Mouse (Mus musculus): ENCODE results near the gene Chd5.

Gene Chd5

DNA sequence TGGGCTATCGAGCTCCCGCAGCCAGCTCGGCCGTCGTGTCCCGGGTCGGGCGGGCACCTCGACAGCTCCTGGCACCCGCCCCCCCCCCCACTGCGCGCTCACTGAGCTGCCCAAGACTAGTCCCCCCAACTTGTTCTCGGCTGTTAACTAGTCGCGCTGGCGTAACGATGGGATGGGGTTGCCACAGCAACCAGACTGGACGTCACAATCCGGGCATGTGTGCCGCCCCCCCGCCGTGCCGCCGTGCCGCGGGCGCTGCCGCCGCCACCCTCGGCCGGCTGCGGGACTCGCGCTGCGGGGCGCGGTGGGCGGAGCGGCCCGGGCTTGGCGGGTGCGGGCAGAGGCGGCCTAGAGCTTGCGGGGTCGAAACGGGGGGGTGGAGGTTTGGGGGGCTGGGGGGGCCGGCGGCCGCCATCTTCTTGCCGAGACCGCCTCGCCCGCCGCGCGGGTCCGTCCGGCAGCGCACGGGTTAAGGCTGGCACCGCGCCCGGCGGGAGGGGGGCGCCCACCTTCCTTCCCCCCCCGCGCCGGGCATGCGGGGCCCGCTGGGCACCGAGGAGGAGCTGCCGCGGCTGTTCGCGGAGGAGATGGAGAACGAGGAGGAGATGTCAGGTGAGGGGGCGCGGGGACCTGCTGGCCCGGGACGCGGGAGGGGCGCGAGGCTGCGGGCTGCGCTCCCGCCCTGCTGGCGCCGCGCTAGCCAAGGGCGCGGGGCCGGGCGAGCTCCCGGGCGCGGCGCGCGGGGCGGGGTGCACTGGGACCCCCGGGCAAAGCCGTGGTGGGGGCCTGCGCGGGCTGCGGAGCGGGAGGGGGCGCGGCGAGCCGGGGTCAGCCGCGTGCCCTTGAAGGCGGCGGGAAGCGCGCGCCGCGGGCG, at the start of gene Chd5:
TSS of gene Chd5 (plus strand) at position 233 of the 874 bp plus-strand sequence.
- DNase-seq (ENCODE audit: extremely low read depth, low read depth) = no peak

DNA sequence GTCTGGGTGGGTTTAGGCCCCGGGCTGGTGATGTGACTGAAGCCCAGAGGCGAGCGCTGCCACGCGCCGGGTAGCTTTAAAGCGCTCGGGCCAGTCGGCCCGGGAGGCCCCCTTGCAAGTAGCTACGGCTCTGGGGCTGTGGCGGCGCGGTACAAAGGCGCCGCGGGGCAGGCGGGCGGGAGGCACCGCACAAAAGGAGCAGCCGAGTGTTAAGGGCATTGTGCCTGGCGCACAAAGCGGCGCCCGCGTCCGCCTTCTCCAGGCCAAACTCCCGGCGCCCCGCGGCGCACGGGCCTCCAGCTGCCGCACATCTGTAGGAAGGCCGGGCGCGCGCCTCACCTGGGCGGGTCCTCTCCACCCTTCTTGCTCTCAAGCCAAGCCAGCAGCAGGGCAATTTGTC, 48.1 kb upstream of the Chd5 start:
- no peak for DNase-seq (ENCODE audit: extremely low read depth, low read depth)

DNA sequence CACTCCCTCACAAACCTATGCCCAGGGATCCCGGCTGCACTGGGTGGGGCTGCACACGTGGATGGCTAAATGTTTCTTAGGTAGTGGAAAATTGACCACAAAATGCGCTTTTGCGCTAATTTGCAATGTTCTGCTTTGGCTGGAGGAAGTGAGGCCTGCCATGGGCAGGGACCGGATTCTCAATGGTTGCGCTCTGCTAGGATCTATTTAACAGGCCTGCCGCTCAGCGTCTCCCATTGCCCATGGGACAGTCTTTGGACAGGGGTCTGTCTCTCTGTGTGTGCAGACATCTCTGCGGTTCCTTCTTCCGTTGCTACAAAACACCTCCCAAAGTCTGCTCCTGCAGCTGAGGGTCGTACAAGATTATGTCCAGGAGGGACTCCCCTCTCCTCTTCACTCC, 47.5 kb upstream of the Chd5 start:
- DNase-seq (ENCODE audit: extremely low read depth, low read depth) = no peak

DNA sequence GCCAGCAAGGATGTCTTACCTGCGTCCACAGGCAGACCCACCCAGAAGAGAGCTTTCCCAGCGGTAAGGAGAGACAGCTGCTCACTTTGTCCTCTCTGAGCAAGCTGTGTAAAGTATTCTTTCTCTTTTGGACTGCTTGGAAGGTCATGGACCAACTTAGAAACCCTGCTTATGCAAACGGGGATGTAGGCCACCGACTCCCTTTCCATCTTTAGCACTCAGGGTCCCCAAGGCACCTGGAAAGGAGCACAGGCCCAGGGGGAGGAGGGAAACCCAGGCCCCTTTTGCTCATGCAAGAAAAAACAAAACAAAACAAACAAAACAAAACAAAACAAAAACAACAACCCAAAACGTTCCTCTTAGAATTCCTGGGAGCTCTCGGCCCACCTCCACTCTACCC, 46.9 kb upstream of the Chd5 start, which contains the start of gene Hes3:
TSS of gene Hes3 (minus strand) at position 101 of the 400 bp plus-strand sequence.
- no peak for DNase-seq (ENCODE audit: extremely low read depth, low read depth)

DNA sequence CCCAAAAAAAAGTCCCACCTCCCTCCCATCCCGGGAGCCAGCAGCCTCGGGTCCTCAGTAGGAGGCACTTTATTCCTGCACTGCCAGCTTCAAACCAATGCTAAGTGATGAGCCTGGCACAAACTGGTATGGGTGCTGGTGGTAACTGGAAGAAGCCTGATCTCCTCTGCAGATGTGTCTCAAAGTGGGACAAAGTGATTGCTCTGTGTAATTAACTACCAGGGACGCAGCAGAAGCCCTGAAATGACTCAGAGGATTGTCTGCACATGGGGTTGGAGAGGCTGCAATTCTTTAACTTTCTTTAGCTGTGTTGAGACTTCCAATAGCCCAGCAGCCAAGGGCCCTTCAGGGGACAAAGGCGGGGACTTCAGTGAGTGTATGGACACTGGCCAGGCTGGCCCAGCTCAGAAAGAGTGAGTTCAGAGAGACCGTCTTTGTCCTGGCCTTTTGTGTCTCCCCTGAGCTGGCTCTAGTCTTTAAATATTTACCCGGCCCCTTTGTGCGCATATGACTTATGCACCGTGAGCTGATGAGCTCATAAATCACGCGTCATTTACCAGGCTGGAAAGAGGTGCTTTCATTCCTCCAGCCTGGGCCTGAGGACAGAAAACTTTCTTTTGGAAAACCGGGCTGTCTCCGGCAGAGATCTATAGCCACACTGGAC, 46.2 kb upstream of the Chd5 start:
- DNase-seq (ENCODE audit: extremely low read depth, low read depth) = no peak

DNA sequence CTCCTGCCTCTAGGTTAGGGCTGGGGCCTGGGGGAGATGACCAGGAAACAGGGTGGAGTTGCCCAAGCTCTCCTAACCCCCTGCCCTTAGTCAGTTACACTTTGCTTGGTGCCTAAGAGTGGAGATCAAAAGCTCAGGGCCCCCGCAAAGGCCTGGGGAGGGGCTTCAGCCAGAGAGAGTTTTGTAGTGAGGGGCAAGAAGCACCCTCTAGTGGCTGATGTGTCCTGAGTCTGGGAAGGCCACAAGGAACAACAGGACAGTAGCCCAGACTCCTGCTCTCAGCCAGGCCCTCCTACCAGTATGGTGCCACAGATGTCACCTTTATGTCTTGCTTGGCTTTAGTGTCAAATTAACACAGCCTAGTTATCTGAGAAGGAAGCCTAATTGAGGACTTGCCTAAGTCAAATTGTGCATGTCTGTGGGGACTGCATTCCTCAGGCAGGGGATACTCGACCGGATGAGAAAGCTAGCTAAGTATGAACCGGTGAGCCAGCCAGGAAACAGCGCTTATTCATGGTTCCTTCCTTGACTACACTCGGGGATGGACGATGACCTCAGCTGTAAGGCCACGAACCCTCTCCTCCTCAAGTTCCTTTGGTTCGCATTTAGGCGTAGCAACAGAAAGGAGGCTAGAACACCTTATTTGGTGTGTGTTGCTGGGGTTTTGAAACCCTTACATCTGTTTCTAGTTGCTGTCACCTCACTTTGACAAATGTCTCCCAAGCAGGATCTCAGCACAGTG, 44.1 kb upstream of the Chd5 start:
- DNase-seq (ENCODE audit: extremely low read depth, low read depth) = no peak

DNA sequence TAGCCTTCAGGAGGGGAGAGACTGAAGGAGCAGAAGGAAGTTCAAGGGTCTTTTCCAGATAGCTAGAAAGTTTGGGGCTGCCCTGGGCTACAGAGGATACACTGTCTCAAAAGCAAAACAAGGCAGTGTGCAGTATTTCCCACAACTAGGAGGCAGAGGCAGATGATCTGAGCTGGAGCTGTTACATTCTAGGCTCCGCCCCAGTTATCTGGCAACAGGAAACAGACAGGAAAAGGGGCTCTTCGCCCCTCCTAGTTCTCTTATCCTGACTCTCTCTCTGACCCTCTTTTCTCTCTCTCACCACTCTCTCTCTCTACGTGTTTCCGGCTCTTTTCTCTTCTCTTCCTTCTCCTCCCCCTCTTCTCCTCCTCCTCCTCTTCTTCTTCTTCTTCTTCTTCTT, 42.5 kb upstream of the Chd5 start:
- peak; percentile 93 for DNase-seq (ENCODE audit: extremely low read depth, low read depth)

DNA sequence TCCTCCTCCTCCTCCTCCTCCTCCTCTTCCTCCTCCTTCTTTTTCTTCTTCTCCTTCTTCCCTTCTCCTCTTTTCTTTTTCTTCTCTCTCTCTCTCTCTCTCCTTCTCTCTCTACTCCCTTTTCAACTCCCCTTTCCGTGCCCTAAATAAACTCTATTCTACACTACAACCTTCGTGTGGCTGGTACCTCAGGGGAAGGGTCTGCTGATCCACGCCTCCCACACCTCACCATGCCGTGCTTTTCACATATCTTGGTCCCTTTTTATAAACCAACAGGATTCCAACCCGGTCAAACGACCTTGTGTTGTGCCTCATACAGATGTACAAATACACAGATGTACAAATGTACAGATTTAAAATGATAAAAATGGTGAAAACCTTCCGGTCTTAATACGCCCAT, 42.1 kb upstream of the Chd5 start:
- DNase-seq (ENCODE audit: extremely low read depth, low read depth) = no peak

DNA sequence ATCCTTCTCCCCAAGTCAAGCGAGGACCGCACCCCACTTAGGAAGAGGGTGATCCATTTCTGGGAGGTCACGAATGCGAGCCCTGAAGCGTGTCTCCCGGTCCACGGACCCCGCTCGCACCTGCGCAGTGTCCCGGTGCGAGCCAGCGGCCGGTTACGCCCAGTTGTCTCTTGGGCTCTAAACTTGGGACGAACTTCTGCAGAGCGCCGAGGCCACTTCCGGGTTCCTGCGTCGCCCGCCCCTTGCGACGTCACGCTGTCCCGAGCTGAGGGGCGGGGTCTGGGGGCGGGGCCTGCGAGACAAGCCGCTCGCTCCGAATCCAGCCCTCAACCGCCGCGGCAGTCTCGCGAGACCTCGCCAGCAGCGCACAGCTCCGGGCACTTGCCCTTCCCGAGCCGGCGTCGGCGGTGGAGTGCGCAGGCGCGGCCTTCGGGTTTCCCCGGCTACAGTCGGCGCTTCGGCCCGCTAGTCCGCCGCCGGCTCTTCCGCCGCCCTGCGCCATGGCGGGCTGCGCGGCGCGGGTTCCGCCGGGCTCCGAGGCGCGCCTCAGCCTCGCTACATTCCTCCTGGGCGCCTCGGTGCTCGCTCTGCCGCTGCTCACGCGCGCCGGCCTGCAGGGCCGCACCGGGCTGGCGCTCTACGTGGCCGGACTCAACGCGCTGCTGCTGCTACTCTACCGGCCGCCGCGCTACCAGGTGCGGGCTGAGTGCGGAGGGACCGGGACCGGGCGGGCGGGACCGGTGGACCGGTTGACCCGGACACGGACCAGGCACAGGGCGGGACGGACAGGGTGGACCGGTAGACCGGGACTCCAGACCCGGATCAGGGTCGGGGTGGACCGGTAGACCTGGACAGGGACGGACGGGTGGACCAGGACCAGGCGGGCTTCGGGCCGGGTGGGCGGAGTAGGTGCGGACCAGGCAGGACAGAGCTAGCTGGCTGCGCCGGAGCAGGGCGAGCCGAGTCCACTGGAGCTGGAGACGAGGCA, 41.3 kb upstream of the Chd5 start, which contains the start of gene Icmt:
TSS of gene Icmt (plus strand) at position 354 of the 988 bp plus-strand sequence.
- DNase-seq (ENCODE audit: extremely low read depth, low read depth) = peak; percentile 84

DNA sequence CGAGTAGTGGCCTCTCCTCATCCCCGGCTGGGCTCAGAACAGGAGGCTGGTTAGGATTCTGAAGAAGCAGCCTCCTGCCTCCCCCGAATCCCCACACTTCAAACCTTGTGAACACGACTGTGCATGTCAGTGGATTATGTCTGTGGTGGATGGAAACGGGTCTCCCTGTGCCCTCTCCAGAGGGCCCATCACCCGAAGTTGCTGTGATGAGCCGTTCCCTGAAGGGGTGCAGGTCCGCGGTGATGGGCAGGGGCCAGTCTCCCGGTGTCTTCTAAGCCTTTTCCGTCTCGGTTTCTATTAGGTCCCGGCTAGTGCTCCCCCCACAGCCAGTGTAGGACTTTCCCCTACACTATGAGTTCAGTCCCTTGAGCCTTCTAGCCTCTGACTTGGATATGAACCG, 39.6 kb upstream of the Chd5 start:
- DNase-seq (ENCODE audit: extremely low read depth, low read depth) = no peak

DNA sequence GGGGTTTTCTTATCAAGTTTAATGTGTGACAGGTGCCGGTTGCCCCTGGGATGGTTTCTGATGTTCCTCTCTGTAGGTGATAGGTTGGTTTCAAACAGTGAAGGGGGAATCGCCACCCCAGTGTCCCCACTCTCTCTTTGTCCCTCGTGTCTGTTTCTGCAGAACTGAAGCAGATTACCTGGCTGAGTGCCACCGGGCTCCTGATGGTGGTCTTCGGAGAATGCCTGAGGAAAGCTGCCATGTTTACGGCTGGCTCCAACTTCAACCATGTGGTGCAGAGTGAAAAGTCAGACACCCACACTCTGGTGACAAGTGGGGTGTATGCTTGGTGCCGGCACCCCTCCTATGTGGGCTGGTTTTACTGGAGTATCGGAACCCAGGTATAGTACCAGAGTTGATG, 38.1 kb upstream of the Chd5 start:
- no peak for DNase-seq (ENCODE audit: extremely low read depth, low read depth)

DNA sequence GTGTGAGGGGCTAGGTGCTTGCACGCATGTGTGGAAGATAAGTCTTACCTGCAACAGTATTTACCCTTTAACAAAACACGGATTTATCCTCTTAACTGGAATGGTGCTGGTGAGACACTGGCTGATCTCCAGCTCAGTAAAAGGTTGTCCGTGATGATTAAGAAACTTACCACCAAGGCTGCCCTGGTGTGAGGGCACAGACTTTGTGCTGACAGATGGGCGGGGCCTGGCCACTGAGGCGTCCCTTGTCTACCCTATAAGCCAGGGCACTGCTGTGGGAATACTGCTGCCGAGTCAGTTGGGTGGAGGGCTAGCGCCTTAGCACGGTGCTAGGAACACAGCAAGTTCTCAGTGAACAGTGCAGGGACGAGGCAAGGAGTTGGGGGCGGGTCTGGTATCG, 36.4 kb upstream of the Chd5 start:
- DNase-seq (ENCODE audit: extremely low read depth, low read depth) = no peak

DNA sequence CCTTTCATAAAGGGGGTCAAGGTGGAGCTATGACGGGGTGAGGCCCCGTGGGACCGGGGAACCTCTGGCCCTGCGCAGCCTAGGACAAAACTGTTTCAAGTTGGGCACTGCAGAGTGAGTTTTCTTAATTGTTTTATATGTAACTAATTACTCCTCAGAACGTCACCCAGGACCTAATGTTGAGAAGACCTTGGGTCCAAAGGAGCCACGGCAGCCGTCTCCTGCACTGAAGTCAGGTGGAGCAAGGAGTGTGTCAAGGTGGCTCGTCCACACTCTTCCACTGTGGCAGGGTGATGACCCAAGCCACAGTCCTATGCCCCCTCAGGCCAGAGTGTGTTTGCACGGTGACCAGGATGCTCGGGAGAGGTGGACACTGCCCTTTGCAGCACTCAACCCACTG, 35.3 kb upstream of the Chd5 start:
- no peak for DNase-seq (ENCODE audit: extremely low read depth, low read depth)

DNA sequence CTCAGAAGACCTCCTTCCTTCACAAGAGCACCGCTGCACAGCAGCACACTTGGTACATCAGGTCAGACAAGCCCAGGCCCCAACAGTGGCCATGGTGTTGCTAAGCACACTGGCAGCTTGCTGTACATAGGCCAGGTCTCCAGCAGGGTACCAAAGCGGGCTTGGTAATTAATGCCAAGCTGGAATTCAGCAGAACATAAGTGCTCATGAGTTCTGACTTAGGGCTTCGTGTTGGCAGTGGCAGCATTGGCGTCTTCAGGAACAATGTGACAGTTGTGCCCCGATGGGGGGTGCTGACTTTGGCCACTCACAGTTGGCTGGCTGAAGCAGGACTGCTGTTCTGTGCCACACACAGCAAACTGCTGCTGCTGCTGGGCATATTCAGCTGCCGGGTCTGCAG, 33.8 kb upstream of the Chd5 start:
- DNase-seq (ENCODE audit: extremely low read depth, low read depth) = no peak

DNA sequence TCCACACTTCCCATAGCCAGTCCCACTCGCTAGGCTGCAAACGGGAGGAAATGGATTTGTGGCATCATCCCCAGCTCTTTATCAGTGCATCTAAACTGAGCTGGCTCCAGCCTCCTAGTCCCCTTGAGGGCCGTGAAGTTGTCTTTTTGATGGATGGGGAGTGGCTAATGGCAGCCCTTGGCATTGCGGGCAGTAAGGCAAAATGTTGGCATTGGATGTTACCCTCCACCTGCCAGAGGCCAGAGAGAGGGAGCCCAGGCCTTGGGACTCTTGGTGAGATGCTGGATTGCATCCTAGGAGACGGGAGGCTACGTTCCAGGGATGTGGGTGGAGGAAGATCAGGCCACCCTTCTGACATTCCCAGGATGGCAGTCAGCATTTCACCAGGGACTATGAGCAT, 32.5 kb upstream of the Chd5 start:
- no peak for DNase-seq (ENCODE audit: extremely low read depth, low read depth)

DNA sequence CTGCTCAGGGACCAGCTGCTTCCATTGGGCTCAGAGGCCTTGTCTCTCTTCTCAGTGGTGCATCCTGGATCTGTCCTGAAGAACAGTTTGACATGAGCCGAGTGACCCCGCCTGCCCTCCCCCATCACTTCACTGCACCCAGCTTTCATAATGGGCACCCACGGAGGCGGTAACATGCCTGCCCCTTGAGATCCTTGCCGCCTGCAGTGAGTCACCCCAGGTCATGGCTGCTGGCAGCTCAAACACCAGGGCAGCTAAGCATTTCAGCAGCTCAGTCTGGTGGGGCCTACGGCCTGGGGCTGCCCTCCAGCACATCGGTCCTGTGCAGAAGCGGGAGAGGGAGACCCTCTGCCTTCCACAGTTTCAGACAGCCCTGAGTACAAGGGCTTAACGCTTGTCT, 30.9 kb upstream of the Chd5 start:
- DNase-seq (ENCODE audit: extremely low read depth, low read depth) = no peak

DNA sequence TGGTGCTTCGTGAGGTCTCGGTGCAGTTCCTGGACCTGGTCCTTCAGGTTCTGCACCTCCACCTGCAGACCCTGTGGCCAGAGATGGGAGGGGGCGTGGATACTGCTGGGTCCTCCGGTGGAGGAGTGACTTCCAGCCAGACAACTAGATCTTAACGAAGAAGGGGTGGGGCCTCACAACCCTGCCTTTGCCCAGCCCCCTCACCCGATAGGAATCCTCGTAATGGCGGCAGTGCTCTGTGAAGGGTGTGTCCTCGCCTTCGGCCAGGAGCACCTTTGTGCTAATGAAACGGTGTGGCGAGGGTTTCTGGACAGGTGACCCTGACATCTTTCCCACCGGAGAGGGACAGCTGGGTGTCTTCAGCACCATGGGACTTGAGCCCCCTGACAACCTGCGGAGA, 26.3 kb upstream of the Chd5 start:
- no peak for DNase-seq (ENCODE audit: extremely low read depth, low read depth)

DNA sequence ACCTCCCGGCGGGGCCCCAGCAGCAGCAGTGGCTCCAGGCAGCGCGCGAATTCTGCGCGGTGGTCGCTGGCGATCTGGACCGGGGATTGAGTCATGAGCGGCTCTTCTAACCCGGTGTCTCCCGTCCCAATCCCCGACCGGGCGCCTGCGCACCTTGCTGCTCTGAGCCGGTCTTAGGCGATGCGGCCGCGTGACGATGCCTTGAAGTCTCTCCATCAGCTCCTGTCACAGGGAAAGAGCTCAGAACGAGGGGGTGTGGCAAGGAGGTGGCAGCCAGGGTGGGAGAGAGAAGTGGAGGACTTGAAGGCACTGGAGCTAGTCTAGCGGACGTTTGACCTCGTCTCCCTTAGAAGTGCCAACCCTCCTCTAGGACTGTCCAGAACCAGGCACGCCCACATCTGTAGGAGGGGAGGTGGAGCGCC, 25.2 kb upstream of the Chd5 start:
- no peak for DNase-seq (ENCODE audit: extremely low read depth, low read depth)

DNA sequence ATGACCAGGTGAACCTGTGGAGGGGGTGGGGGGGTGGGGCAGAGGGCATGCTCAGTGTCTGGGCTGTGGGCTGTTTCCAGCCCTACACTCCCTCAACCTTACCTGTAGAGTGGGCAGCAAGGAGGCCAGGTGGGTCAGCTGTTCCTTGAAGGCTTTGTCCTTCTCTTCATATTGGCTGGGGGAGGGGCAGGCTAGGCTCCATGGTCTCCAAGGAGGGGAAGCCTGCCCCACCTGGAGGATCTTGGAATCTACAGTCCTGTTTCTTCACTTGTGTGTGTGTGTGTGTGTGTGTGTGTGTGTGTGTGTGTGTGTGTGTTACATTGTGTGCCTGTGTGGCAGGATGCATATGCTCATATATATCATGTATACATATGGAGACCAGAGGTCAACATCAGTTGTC, 24.5 kb upstream of the Chd5 start:
- DNase-seq (ENCODE audit: extremely low read depth, low read depth) = no peak

DNA sequence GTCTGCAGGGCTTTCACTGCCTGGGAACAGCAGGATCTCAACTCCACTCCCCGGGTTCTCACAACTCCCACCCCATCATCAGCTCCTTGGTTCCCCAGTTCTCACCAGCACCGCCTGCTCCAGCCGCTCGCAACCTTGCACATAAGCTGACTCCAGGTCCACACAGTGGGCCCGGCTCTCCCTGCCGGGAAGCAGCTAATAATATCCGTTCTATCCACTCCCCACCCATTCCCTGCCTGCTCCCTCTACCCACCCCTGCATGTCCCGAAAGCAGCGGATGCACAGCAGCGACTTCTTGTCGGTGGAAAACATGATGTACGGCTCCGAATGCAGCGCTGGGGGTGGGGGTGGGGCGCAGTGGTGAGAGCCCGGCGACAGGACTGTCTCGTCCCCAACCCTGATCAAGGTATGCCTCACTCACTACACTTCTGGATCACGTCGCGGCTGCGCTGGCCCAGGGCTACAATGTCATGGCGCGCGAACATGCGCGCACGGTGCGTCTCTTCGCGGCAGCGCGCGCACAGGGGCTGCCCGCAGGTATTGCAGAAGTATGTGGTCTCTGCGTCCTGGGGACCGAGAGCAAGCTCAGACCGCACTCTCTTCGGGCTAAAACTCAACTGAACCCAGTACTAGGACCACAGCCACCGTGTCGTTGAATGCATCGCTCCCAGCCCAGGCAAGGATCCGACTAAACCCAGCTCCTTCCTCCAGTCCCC, 22.8 kb upstream of the Chd5 start:
- DNase-seq (ENCODE audit: extremely low read depth, low read depth) = no peak
